Mouse (Mus musculus): ENCODE data around the gene Hmga1. TPM values are rescaled to one million over a fixed set of nuclear protein-coding genes. Genes with fewer than 3 reads are reported as not detected.

Hmga1 gene
- polyA plus RNA-seq, 1 experiment from 2014 or later = 821 TPM

DNA sequence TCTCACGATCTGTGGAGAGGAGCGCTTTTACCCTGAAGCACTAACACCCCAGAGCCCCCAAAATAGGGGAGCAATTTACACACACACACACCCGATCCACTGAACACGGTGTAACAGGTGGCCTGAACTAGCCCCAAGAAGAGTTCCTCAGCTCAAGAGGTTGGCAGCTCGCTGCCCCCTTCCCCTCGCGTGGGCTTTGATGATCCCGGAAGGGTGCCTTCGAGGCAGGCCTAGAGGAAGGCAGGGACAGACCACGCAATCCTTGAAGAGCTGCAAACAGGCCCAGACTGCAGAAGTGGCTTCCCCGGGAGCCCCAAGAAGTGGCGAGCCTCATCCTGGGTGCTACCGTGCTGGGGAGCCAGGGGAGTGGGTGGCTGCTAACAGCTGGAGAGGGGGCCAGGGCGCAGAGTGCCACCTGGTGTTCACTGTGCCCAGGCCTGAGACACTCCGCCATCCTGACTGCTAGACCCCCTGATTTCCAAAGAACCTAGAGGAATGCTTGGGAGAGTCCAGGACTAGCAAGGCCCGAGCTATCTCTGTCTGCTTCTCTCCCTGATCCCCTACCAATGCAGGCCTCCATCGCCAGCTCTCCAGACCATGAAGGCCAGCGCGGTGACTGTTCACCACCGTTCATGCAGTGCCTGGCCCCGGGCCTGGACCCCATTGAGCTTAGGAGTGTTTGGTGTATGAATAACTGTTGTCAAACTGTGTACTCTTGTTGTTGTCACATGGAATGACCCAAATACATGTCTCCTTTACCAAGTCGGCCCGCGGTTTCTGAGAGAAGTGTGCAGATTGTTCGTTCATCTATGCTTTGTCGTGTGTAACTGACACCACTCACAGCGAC lies 42.2 kb upstream of the Hmga1 start:
- Histone ChIP-seq H3K9me3 (no peaks in the 10 kb centered on the region), H3K4me3 (peak overlapping the region; percentile 65), H3K27ac (no peak overlapping the region), H3K4me1 (peaks cover 72% of the 10 kb centered on the region), H3K27me3 (ENCODE audit: poor library complexity, severe bottlenecking) (peaks cover 99% of the 10 kb centered on the region), H3K36me3 (replicated peaks) (no peaks in the 10 kb centered on the region)
- 31% methylated on average over 27 of the region's 27 CpGs for WGBS
- DNase-seq (ENCODE audit: extremely low spot score, low spot score) = no peak

DNA sequence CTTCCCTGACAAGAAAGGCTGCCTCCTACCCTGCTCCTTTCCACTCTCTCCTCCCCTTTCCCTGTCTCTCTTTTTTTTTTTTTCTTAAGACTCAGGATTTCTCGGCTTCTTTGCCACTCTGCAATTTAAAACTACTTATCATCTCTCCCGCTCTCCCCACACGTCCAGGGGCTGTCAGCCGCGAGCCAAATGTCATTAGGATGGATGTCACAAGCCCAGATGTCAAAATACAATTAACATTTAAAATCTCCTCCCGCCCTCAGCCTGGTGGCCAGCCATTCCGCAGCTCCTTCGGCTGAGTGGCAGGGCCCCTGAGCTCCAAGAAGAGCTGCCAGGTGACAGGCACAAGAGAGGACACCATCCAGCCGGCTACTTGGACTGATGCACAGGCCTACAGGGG lies 38.0 kb upstream of the Hmga1 start:
- DNase-seq (ENCODE audit: extremely low spot score, low spot score) = no peak
- 25% methylated on average over 9 of the region's 9 CpGs for WGBS
- Histone ChIP-seq H3K36me3 (replicated peaks) (no peaks in the 10 kb centered on the region), H3K4me1 (peaks cover 52% of the 10 kb centered on the region), H3K27me3 (ENCODE audit: poor library complexity, severe bottlenecking) (peaks cover 99% of the 10 kb centered on the region), H3K27ac (0 out of 2 replicates have a peak overlapping the region, but pooled peaks have one; percentile 30), H3K4me3 (no peak overlapping the region), H3K9me3 (no peaks in the 10 kb centered on the region)

DNA sequence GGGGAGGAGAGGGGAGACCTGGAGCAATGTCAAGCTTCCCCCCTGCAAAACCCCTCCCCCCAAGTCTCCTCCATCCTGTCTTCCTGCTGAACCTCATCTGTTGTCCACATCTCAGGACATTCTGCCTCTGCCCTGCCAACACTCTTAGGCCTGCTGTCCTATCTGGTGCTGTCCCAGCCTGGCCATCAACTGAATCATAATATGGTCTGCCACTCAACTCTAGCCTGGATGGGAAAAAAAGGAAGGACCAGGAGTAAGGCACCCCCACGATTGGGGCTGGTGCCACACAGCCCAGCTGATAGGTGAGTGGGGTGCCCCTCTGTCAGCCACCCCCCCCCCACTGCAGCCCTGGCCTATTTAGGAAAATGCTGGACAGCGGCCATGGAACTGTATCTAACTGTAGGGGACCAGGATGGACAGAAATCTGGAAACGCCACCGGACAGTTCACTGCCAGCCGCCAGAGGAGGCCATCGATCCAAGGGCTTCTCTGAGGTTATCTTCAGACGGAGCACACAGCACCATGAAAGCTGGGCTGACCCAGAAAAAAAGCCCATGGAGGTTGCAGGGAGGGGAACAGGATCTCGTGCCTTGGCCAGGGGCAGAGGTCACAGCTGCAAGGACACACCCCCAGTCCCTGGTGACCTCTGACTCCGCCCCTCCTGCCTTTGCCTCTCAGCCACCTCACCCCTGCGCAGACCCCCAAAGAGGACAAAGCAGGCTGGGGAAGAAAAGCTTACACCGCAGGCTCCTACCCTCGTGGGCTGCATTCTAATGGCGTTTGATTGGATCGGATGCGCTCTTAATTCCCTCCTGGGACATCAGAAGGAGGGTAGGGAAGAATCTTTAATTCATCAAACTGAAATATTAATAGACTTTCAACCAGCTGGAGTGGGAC lies 37.3 kb upstream of the Hmga1 start:
- Histone ChIP-seq H3K27ac (peak overlapping the region; percentile 51), H3K36me3 (replicated peaks) (no peaks in the 10 kb centered on the region), H3K4me3 (no peak overlapping the region), H3K9me3 (no peaks in the 10 kb centered on the region), H3K4me1 (peaks cover 45% of the 10 kb centered on the region), H3K27me3 (ENCODE audit: poor library complexity, severe bottlenecking) (peaks cover 93% of the 10 kb centered on the region)
- no peak for DNase-seq (ENCODE audit: extremely low spot score, low spot score)
- WGBS = 33% methylated on average over 15 of the region's 15 CpGs

DNA sequence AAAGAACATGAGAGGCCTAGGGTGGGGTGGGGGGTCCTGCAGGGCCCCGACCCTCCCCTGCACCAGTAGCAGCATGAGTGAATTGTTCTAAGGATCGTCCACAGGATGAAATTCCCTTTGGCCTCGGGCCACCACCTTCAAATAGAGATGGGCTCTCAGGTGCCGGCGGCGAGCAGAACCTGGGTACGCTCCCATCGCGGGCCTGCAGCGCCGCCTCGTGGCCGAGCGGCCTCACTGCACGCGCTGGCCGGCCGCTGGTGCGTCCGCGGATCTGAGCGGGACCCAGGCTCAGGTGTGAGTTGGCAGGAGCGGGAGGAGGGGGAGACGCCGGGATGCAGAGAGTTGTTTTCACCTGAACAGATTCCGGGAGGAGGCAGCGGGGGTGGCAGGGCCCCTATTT lies 35.7 kb upstream of the Hmga1 start:
- H3K4me1 ChIP-seq = peaks cover 41% of the 10 kb centered on the region
- H3K27me3 ChIP-seq (ENCODE audit: poor library complexity, severe bottlenecking) = peaks cover 77% of the 10 kb centered on the region
- H3K4me3 ChIP-seq = peak overlapping the region; percentile 13; the same call in 1 of the 2 replicates
- no peak overlapping the region for H3K27ac ChIP-seq
- peak; percentile 73 for DNase-seq (ENCODE audit: extremely low spot score, low spot score)
- WGBS = under 1% methylated on average over 27 of the region's 27 CpGs
- H3K9me3 ChIP-seq = no peaks in the 10 kb centered on the region
- no peaks in the 10 kb centered on the region for H3K36me3 ChIP-seq (replicated peaks)

DNA sequence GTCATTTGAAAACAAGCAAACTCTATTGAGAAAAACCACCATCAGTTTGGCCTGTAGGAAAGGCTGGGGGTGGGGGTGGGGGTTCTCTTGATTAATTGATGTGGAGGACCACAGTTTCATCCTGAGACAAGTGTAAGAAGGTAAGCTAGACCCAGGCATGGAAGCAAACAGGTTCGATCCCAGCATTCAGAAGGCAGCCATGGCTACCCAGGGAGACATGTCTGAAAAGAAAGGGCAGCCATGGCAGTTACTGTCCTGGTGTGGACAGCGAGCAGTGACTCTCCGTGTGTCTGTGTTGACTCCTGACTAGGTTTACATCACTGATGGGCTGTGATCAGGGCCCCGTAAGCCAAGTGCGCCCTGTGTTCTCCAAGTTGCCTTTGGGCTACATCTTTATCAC lies 35.0 kb upstream of the Hmga1 start, which contains the start of gene Grm4:
Gene Grm4, minus strand, starts transcription at position 101 of the 400 bp plus-strand sequence.
- Histone ChIP-seq H3K27ac (no peak within 1 kb of the TSS), H3K27me3 (ENCODE audit: poor library complexity, severe bottlenecking) (peaks cover 70% of the 10 kb centered on the region), H3K4me3 (peak within 1 kb of the TSS; percentile 13; the same call in 1 of the 2 replicates), H3K4me1 (peaks cover 41% of the 10 kb centered on the region), H3K9me3 (no peaks in the 10 kb centered on the region), H3K36me3 (replicated peaks) (no peaks in the 10 kb centered on the region)
- 78% methylated on average over 5 of the region's 5 CpGs for WGBS
- no peak for DNase-seq (ENCODE audit: extremely low spot score, low spot score)

DNA sequence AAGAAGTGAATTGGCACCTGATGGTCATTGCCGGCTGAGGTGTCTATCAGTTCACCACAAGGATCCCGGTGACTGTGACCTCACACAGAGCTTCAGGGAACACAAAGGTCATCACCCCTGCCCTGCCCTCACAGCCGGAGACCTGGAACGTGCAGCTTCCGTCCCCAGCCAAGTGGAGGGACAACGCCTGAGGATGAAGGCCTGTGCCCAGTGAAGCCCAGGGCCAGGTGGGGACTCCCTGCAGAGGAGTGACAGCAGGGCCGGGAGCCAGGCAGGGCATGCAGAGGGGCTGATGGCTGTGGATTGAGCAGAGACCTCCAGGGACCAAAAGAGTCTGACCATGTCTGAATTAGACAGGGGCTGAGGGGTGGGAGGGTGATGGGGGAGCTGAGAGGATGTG lies 33.2 kb upstream of the Hmga1 start:
- Histone ChIP-seq H3K27ac (no peak overlapping the region), H3K4me3 (no peak overlapping the region), H3K9me3 (no peaks in the 10 kb centered on the region), H3K27me3 (ENCODE audit: poor library complexity, severe bottlenecking) (peaks cover 52% of the 10 kb centered on the region), H3K4me1 (peaks cover 30% of the 10 kb centered on the region), H3K36me3 (replicated peaks) (no peaks in the 10 kb centered on the region)
- WGBS = 48% methylated on average over 7 of the region's 7 CpGs
- no peak for DNase-seq (ENCODE audit: extremely low spot score, low spot score)

DNA sequence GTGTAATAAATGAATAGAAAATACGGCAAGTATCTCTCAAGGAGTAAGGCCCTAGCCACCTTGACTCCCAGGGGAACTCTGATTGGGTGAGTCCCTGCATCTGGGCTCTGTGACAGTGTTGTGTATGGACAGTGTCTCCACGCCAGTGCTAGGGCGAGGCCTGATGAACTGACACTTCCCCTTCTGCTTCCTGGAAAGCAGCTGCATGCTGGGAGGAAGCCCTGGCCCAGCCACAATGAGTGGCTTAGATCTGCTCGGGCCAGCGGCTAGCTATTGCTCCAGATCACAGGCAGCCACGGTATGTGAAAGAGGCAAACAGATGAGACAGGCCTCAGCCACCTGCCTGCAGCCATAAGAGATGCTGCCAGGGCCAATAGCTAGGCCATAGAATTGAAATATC lies 29.1 kb upstream of the Hmga1 start:
- DNase-seq (ENCODE audit: extremely low spot score, low spot score) = no peak
- 90% methylated on average over 6 of the region's 6 CpGs for WGBS
- no peak overlapping the region for H3K27ac ChIP-seq
- no peaks in the 10 kb centered on the region for H3K36me3 ChIP-seq (replicated peaks)
- peaks cover 12% of the 10 kb centered on the region for H3K27me3 ChIP-seq (ENCODE audit: poor library complexity, severe bottlenecking)
- H3K4me3 ChIP-seq = no peak overlapping the region
- no peaks in the 10 kb centered on the region for H3K9me3 ChIP-seq
- H3K4me1 ChIP-seq = peaks cover 13% of the 10 kb centered on the region

DNA sequence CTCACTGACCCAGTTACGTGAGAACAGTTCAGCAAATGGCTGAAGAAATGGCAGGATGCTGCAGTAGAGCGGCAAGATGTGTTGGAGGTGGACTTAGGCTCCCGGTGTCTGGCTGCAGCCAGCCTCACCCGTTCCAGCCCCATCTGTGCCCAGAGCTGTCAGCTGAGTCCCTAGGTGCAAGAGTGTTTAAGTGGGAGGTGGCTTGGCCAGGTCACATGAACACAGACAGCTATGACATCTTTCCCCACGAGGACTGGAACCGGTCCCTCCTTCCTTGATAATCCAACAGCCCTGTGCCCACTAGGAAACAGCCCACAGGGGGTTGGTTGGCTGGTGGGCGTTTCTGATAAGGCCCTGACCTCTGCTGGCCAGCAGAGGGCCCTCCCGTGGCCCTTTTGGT lies 28.3 kb upstream of the Hmga1 start:
- Histone ChIP-seq H3K4me3 (no peak overlapping the region), H3K36me3 (replicated peaks) (no peaks in the 10 kb centered on the region), H3K27ac (no peak overlapping the region), H3K9me3 (no peaks in the 10 kb centered on the region; the same call in 1 of the 2 replicates), H3K27me3 (ENCODE audit: poor library complexity, severe bottlenecking) (0 out of 2 replicates have a peak, but pooled peaks cover 3% of the 10 kb centered on the region), H3K4me1 (peaks cover 13% of the 10 kb centered on the region)
- WGBS = 60% methylated on average over 8 of the region's 8 CpGs
- DNase-seq (ENCODE audit: extremely low spot score, low spot score) = no peak

DNA sequence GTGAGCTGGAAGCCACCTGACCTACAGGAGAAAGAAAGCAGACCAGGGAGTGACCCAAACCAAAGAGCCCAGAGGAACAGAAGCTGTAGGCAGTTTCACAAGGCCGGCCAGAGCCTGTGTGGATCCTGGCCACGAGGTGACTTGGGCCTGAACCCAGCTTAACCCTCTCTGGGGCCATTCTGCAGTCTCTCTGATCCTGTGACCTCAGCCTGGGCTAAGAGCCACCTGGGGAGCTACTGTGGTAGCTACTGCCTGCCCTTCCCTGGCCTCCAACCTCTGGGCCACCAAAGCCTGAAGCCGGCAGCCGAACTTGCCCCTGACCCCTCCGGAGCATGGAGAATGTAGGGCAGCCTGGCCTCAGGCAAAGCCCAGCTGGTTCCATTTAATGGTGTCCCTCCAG lies 27.5 kb upstream of the Hmga1 start:
- Histone ChIP-seq H3K27me3 (ENCODE audit: poor library complexity, severe bottlenecking) (no peaks in the 10 kb centered on the region), H3K4me3 (no peak overlapping the region), H3K9me3 (no peaks in the 10 kb centered on the region; the same call in 1 of the 2 replicates), H3K4me1 (peaks cover 13% of the 10 kb centered on the region), H3K27ac (0 out of 2 replicates have a peak overlapping the region, but pooled peaks have one; percentile 6), H3K36me3 (replicated peaks) (no peaks in the 10 kb centered on the region)
- WGBS = 67% methylated on average over 5 of the region's 5 CpGs
- no peak for DNase-seq (ENCODE audit: extremely low spot score, low spot score)

DNA sequence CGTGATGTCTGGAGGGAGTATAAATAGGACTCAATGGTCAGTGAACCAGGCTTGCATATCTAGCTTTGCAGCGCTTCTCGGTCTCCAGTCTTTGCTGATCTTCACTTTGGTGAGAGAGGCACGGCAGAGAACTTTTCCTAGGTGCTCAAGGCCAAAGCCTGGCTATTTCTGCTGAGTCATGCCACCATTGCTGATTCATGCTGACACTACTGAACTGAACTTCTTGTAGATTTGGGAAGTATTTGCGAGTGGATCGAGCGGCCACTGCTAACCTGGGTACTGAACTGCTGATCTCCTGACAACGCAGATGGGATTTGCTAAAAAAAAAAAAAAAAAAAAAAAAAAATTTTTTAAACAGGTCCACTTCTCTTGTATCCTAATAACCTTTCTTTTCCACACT lies 24.2 kb upstream of the Hmga1 start:
- no peak overlapping the region for H3K4me3 ChIP-seq
- DNase-seq (ENCODE audit: extremely low spot score, low spot score) = no peak
- H3K27me3 ChIP-seq (ENCODE audit: poor library complexity, severe bottlenecking) = no peaks in the 10 kb centered on the region
- 90% methylated on average over 8 of the region's 8 CpGs for WGBS
- no peaks in the 10 kb centered on the region for H3K36me3 ChIP-seq (replicated peaks)
- no peak overlapping the region for H3K27ac ChIP-seq
- no peaks in the 10 kb centered on the region; the same call in 1 of the 2 replicates for H3K9me3 ChIP-seq
- H3K4me1 ChIP-seq = peaks cover 19% of the 10 kb centered on the region

DNA sequence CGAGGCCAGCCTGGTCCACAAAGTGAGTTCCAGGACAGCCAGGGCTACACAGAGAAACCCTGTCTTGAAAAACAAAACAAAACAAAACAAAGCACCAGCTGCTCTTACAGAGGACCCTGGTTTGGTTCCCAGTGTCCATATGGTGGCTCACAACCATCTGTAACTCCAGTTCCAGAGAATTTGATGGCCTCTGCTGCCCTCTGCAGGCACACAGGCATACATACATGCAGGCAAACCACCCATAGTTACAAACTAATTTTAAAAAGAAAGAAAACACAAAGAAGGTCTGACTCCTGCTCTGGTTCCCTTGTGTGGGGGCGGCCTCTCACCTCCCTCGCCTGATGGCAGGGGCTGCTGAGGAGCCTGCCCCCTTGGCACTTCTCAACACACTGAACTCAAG lies 22.9 kb upstream of the Hmga1 start:
- H3K4me1 ChIP-seq = peaks cover 14% of the 10 kb centered on the region
- H3K27ac ChIP-seq = no peak overlapping the region
- H3K9me3 ChIP-seq = no peaks in the 10 kb centered on the region; the same call in 1 of the 2 replicates
- H3K36me3 ChIP-seq (replicated peaks) = no peaks in the 10 kb centered on the region
- no peak for DNase-seq (ENCODE audit: extremely low spot score, low spot score)
- H3K4me3 ChIP-seq = no peak overlapping the region
- no peaks in the 10 kb centered on the region for H3K27me3 ChIP-seq (ENCODE audit: poor library complexity, severe bottlenecking)
- WGBS = 87% methylated on average over 3 of the region's 3 CpGs

DNA sequence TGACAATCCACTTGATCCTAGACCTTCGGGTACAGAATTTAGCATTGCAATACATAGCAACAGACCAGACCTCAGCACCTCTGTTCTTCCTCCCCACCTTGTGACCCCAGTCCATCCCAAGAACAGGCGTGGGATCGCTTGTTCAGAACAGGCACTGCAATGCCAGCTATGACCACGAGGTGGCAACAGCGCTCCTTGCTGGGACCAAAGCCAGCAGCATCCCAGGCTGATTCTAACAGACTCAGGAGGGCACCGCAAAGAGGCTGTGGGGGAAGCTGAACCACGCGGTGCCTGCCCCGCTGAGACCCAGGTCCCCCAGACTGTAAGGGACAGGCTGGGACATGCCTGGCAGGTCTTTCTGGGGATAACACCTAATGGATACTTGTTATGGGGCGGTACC lies 21.6 kb upstream of the Hmga1 start:
- no peaks in the 10 kb centered on the region for H3K36me3 ChIP-seq (replicated peaks)
- peak overlapping the region; percentile 27; the same call in 1 of the 2 replicates for H3K4me3 ChIP-seq
- peak; percentile 92 for DNase-seq (ENCODE audit: extremely low spot score, low spot score)
- H3K27ac ChIP-seq = peak overlapping the region; percentile 61
- WGBS = 5% methylated on average over 10 of the region's 10 CpGs
- H3K9me3 ChIP-seq = no peaks in the 10 kb centered on the region; the same call in 1 of the 2 replicates
- H3K27me3 ChIP-seq (ENCODE audit: poor library complexity, severe bottlenecking) = no peaks in the 10 kb centered on the region
- peaks cover 6% of the 10 kb centered on the region for H3K4me1 ChIP-seq
